Mouse (Mus musculus) retina, postnatal 7 days (tissue): ENCODE measurements around the gene Noc3l.

Source experiments
- DNase-seq: peaks from one replicate; pipeline ENCODE4 v3.0.0-alpha.2; 2012; ENCODE audit warnings: low read depth, low spot score

The Noc3l gene

GRCm38 (mm10) chr19:38818766-38819426, at the start of gene Noc3l:
TSS of gene Noc3l (minus strand) at chr19:38819237.
- DNase-seq, result peak; percentile 87

- DNase-seq, result no peak
These were observed 43.5 kb upstream of the Noc3l start for GRCm38 (mm10) chr19:38862523-38862922.

GRCm38 (mm10) chr19:38858224-38858623, 39.2 kb upstream of the Noc3l start:
- no peak for DNase-seq

- DNase-seq, result no peak
These were observed 27.3 kb upstream of the Noc3l start for GRCm38 (mm10) chr19:38846373-38846772.

- DNase-seq, result no peak
These were observed 25.8 kb upstream of the Noc3l start for GRCm38 (mm10) chr19:38844817-38845216.

GRCm38 (mm10) chr19:38837171-38837641, 18.2 kb upstream of the Noc3l start:
- DNase-seq, result peak; percentile 13

GRCm38 (mm10) chr19:38836438-38837170, 17.6 kb upstream of the Noc3l start, which contains the start of gene Tbc1d12:
TSS of gene Tbc1d12 (plus strand) at chr19:38836579.
- peak; percentile 89 for DNase-seq

- DNase-seq, result no peak
These were observed 17.0 kb upstream of the Noc3l start for GRCm38 (mm10) chr19:38836084-38836437.

- no peak for DNase-seq
These were observed 14.2 kb upstream of the Noc3l start for GRCm38 (mm10) chr19:38833224-38833623.

- DNase-seq, result no peak
These were observed 1.3 kb upstream of the Noc3l start for GRCm38 (mm10) chr19:38820186-38820804.

- DNase-seq, result no peak
These were observed 378 bp upstream of the Noc3l start for GRCm38 (mm10) chr19:38819427-38819802.

- DNase-seq, result no peak
These were observed 846 bp downstream of the Noc3l start for GRCm38 (mm10) chr19:38818191-38818590.

GRCm38 (mm10) chr19:38798801-38799200, 20.2 kb downstream of the Noc3l start:
- DNase-seq, result no peak

- DNase-seq, result no peak
These were observed 20.7 kb downstream of the Noc3l start for GRCm38 (mm10) chr19:38798291-38798690.

- no peak for DNase-seq
These were observed 22.5 kb downstream of the Noc3l start for GRCm38 (mm10) chr19:38796546-38796945.

GRCm38 (mm10) chr19:38793563-38794045, 25.4 kb downstream of the Noc3l start:
- DNase-seq, result no peak

GRCm38 (mm10) chr19:38787756-38788155, 31.3 kb downstream of the Noc3l start:
- no peak for DNase-seq

- DNase-seq, result no peak
These were observed 35.5 kb downstream of the Noc3l start for GRCm38 (mm10) chr19:38783542-38783941.

GRCm38 (mm10) chr19:38778805-38779204, 40.2 kb downstream of the Noc3l start:
- DNase-seq, result no peak

GRCm38 (mm10) chr19:38775548-38775947, 43.5 kb downstream of the Noc3l start:
- peak; percentile 21 for DNase-seq

- no peak for DNase-seq
These were observed 52.7 kb downstream of the Noc3l start for GRCm38 (mm10) chr19:38766306-38766705.

- DNase-seq, result no peak
These were observed 58.6 kb downstream of the Noc3l start for GRCm38 (mm10) chr19:38760441-38760840.
